Mouse (Mus musculus): ENCODE results near the gene Idh1.

DNA sequence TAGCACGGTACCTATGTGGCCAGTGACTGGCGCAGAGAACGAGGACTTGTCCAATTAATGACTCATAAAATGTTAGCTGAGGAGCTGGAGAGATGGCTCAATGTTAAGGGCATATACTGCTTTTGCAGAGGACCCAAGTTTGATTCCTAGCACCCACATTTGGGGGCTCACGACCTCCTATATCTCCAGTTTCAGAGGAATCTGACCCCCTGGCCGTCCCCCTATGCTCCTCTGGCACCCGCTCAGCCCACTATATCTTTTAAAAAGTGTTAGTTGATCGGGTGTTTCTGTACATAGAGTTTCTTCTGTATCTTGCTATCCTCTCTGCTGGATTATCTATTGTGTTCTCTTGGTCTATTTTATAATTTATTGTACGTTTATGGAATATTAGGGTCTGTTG lies 1.3 kb downstream of the Idh1 start:
- no peak for TF ChIP-seq CTCF (IDR thresholded peaks at IDR 0.05; ENCODE audit: control insufficient read depth, insufficient read depth, insufficient replicate concordance, low read depth, low read length)
- TF ChIP-seq POLR2A (IDR thresholded peaks at IDR 0.05; ENCODE audit: control insufficient read depth, low read depth, low read length), result no peak
